Mouse (Mus musculus) embryo, embryonic 11 days (tissue): Measurements from ENCODE around the gene Lca5l.

Source experiments
- DNase-seq: peaks from one replicate; pipeline ENCODE4 v3.0.0-alpha.2; 2015

Lca5l gene

DNA sequence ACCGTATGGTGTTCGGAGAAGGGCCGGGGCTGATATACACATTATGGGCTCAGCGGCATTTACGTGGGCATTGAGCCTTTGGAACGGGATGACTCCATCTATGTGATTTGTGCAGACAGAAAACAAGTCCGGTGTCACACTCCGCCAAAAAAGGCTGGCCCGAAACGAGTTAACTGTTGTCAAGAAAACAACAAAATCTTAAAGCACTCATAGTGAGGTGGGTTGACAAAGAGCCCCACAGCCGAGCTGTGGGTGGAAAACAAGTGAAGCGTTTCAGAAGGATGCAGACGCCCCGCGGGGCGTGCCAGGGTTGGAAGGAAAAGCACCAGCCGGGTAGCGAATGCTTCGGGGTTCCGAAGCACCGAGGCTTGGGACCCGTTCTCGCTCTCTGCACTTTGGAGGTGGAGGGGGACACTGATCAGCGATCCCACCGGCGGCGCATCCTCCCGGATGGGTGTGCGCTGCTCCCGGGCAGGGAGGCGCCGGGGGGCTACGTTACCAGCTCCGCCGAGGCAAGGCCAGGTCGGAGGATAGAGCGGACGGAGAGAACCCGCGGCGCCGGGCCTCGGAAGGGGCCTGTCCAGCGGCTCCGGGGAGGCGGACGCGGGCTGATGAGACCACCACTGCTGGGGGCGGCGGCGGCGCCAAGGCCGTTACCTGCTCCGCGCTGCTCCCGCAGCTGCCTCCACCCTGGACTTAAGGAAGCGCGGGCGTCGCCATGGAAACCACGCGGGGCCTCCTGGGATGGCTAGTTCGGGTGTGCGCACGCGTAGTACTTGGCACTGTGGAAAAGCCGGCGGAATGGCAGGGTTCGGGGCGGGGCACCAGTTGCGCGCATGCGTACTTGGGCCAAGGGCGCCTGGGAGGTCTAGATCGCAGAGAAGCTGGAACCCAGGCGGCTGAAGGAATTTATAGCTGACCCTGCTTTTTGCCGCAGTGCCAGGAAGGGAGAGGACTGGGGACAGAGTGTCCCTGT, at the start of gene Lca5l:
Gene Lca5l, minus strand, starts transcription at position 741 of the 976 bp plus-strand sequence.
- DNase-seq: peak; percentile 100

- DNase-seq: peak; percentile 41
These were observed 43.4 kb upstream of the Lca5l start, which contains the start of gene B3galt5 for GRCm38 (mm10) chr16:96235366-96235970. Gene B3galt5, plus strand, starts transcription at chr16:96235801.

DNA sequence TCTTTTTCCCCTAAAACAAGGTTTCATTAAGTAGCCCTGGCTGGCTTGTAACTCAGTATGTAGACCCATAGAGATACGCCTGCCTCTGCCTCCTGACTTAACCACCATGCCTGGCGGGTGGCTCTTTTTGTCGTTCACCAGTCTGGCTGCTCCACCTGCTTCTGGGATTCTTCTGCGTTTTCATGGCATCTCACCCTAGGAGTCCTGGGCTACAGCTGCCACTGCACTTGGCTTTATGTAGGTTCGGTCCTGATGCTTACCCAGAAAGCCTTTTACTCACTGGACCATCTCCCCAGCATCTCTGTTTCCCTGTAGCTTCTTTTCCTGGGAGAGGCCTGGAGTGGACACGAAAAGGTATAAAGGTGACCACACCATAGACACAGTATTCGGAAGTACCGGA, 41.9 kb upstream of the Lca5l start:
- no peak for DNase-seq

GRCm38 (mm10) chr16:96231974-96232373, 39.9 kb upstream of the Lca5l start:
- no peak for DNase-seq

GRCm38 (mm10) chr16:96231251-96231650, 39.2 kb upstream of the Lca5l start:
- DNase-seq: no peak

GRCm38 (mm10) chr16:96230411-96230810, 38.3 kb upstream of the Lca5l start:
- DNase-seq: peak; percentile 88

DNA sequence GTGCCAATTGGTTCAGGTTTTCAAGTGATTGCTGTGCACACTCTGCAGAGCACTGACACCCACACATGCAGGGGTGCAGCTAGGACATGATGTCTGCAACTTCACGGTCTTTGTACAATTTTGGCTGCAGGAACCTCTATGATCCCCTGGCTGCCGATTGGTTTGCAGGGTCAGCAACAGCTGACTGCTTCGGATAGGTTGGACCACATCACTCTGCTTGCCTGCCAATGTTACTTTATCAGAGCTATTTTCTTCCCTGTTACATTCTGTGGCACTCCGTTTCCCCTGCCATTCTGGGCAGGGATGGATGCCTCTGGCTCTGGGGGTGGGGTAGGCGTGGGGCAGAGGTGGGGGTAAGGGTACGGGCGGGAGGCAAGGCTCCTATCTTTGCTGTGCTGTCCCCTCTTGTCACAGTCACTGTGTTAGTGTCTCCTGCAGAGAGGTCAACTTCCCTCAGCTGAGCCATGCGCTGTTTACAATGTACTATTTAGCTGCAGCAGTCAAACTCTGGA, 37.0 kb upstream of the Lca5l start:
- DNase-seq: no peak

GRCm38 (mm10) chr16:96228438-96228837, 36.4 kb upstream of the Lca5l start:
- DNase-seq: no peak

GRCm38 (mm10) chr16:96222452-96222851, 30.4 kb upstream of the Lca5l start:
- DNase-seq: no peak

GRCm38 (mm10) chr16:96221959-96222358, 29.9 kb upstream of the Lca5l start:
- no peak for DNase-seq

DNA sequence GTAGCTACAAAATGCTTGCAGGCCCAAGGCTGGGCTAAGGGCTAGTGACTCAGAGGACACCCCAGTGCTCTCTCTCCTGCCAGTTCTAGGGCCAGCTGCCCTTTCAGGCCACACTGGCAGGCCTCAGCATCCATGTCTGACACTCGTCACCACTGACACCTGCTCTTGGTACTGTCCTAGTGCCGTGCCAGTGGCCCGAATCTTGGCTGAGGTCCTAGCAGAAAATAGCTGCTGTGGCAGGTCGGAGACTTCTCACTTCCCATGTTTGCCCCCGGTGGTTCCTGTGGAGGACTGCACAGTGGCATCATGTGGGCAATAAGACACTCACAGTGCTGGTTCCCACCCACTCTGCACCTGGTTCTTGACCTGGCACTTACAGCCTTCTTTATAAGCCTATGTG, 29.4 kb upstream of the Lca5l start:
- no peak for DNase-seq

GRCm38 (mm10) chr16:96213027-96213426, 21.0 kb upstream of the Lca5l start:
- DNase-seq: no peak

GRCm38 (mm10) chr16:96210856-96211255, 18.8 kb upstream of the Lca5l start:
- DNase-seq: no peak

GRCm38 (mm10) chr16:96209789-96210188, 17.7 kb upstream of the Lca5l start:
- DNase-seq: no peak

GRCm38 (mm10) chr16:96201485-96202232, 9.6 kb upstream of the Lca5l start:
- peak; percentile 13 for DNase-seq

GRCm38 (mm10) chr16:96200702-96201028, 8.6 kb upstream of the Lca5l start:
- no peak for DNase-seq

DNA sequence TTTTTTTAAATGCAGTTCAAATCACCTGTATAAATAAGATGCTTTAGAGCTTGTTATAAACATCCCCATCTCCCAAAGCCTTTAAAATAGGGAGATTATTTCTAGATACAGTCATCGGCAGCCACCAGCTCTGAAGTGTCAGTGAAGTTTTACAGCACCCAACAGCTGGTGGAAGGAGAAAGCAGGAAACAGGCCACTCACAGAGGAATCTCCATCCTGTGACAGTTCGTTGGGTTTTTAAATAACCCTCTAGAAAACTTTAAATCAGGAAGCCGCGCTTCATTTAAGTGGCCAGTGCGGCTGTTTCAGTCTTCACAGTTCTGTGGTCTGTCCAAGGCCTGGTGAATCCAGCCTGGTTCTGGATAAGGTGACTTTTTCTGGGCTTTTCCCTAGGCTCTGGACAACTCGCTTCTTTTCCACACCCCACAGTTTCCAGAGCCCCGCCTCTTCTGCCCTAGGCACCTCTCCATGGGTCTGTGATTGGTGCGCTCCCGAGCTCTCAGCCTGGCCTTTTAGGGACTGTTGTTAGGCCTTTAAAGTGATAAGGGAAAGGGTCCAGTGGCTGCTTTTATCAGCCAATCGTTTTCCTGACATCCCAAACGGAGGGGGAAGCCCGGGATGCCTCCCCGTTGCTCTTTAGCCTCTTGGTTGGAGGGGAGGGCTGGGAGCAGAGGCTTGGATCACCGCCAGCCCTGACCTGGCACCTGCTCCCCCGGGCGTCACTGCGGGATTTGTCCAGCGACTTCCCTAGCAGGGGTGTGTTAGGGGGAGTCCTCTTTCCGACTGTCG, 8.0 kb upstream of the Lca5l start, which contains the start of gene Sh3bgr:
Gene Sh3bgr, plus strand, starts transcription at position 538 of the 789 bp plus-strand sequence.
- DNase-seq: peak; percentile 74

GRCm38 (mm10) chr16:96187619-96188018, 4.5 kb downstream of the Lca5l start:
- DNase-seq: no peak

GRCm38 (mm10) chr16:96179156-96179555, 12.9 kb downstream of the Lca5l start:
- no peak for DNase-seq

GRCm38 (mm10) chr16:96175399-96175798, 16.7 kb downstream of the Lca5l start:
- peak; percentile 19 for DNase-seq

GRCm38 (mm10) chr16:96173648-96174047, 18.4 kb downstream of the Lca5l start:
- DNase-seq: no peak

DNA sequence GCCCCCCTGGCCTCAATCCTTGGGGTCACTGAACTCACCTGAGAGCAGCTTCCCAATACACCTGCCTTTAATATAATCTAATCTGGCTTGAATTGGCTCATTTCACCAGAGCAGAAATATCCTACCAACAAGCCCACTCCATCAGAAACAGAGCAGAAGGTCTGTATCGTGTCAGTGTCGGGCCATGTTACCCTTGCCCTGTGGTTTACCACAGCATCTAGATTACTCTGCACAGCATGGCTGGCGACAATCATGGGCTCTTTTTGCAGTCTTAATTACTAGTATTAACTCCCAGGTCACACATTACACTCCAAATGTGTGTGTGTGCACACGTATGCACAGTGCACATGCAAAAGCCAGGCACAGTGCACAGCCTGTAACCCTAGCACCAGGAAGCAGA, 23.2 kb downstream of the Lca5l start:
- DNase-seq: no peak
